Mouse (Mus musculus) G1E (cell line): ENCODE data around the gene Hps5.

ENCODE experiments used
- CTCF ChIP-seq: IDR thresholded peaks from 2 replicates; pipeline ENCODE4 v1.5.1; 2012; ENCODE audit warnings: low read depth, low read length, inconsistent platforms, mixed read lengths
- GATA1 ChIP-seq: IDR thresholded peaks from 2 replicates; pipeline ENCODE4 v1.6.1; 2012; ENCODE audit warnings: borderline replicate concordance, low read length, inconsistent platforms, mixed read lengths
- POLR2AphosphoS5 ChIP-seq: IDR thresholded peaks from 2 replicates; pipeline ENCODE4 v1.6.1; 2012; ENCODE audit warnings: low read depth, low read length, inconsistent platforms; ENCODE audit not compliant: insufficient replicate concordance

- no peak for TF ChIP-seq CTCF
- no peak for TF ChIP-seq POLR2AphosphoS5
- no peak for TF ChIP-seq GATA1
These were observed 44.5 kb upstream of the Hps5 start for GRCm38 (mm10) chr7:46840326-46840725.
